Mouse (Mus musculus): ENCODE data around the gene Atxn7l3.

- TF ChIP-seq CTCF (IDR thresholded peaks at IDR 0.05) (0 out of 2 replicates have a peak, but pooled peaks have one; percentile 2), EP300 (IDR thresholded peaks at IDR 0.05) (no peak)
These were observed 23.0 kb upstream of the Atxn7l3 start, which contains the start of gene Ubtf for GRCm38 (mm10) chr11:102319410-102319792.
